Mouse (Mus musculus): ENCODE measurements around the gene Rasgef1a.

GRCm38 (mm10) chr6:118140961-118141360 is 129.7 kb downstream of the Rasgef1a start:
- TF ChIP-seq CTCF (IDR thresholded peaks at IDR 0.05; ENCODE audit: control insufficient read depth, insufficient read depth, low read length) (no peak), POLR2A (IDR thresholded peaks at IDR 0.05; ENCODE audit: borderline replicate concordance, control insufficient read depth, low read depth, low read length) (no peak)
